Mouse (Mus musculus) fat pad, adult 2 months (tissue): ENCODE measurements around the gene Fam98a.

Source experiments
- DNase-seq: peaks from one replicate; pipeline ENCODE4 v3.0.0-alpha.2; 2011; ENCODE audit warnings: low read depth, low spot score; ENCODE audit errors: extremely low read depth

Fam98a gene

DNA sequence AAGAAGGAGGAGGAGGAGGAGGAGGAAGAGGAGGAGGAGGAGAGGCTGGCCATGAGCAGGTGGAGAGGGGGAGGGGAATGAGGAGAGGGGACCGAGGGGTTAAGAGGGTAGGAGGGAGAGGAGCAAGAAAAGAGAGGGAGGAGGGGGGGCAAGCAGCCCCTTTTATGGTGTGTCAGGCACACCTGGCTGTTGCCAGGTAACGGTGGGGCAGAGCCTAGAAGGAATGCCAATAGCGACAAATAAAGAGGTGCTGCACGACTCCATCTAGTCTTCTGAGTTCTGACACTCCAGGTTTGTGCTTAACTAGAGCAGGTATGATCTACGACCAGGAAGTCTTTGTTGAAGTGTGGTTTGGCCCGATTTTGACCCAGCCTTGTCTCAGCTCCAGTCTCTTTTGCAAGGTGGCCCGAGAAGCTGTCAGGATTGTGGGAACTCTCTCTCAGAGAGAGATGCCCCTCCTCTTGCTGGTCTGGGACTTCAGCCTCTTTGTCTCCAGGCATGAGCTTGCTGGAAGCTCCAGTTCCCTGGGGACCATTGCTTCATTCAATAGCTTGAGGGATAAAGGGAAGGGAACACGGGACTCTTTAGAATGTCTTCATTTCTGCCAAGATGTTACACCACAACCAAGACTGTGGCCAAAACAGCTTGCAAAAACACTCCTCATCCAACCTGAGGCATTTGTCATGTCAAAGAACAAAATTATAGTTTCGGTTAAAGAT lies 29.2 kb downstream of the Fam98a start:
- peak; percentile 96 for DNase-seq

DNA sequence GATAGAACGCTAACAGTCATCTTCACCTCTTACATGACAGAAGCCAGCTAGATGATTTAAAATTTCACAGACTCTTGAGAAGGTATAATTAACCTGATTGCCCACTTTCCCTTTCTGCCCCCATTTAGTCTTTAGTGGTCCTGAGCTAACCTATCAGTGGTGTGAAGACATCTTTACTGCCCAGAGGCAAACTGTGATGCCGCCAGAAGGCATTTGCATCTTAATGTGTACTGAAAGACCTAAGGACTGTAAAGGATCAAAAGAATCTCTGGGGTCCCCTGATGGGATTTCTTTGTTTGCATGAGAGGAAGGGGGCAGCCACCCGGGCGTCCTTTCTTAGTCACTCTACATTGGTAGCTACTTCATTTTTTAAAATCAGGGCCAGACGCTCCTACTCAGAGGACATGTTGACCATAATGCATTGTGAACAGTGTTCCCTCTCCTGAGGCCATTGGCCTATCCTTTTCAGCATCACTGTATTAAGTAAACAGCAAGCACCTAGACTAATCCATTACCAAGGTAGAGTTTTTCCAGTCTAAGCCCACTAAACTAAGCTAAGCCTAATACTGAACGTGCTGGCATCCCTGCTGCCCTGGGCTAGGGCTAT lies 30.4 kb downstream of the Fam98a start:
- no peak for DNase-seq

DNA sequence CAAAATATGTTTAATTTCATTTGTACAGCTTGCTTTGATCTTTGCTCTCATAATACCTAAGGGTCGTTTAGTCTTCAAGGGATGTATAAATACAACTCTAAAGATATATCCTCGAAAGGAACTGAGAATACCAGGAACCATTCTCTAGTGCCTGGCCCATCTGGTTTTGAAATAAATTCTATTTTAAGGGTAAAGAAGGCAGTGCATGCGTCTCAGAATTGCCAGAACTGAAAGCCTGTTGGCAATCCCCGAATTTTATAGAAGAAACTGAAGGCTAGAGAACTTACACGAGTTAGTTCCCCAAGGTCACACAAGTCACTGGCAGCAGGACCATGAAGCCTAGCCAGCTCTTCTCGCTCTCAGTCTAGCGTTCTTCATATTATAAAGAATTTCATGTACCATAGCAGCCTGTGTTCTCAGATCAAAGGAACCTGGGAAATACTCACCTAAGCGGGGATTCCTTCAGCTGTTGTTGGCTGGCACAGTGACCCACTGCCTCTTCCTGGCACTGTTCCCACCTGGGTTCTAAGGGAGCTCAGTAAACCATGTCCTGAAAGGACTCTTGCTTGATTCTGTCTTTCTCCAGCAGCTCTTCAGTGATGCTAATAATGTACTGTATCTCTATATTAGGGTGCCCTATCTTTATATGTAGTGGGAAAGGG lies 32.4 kb downstream of the Fam98a start:
- DNase-seq = no peak

DNA sequence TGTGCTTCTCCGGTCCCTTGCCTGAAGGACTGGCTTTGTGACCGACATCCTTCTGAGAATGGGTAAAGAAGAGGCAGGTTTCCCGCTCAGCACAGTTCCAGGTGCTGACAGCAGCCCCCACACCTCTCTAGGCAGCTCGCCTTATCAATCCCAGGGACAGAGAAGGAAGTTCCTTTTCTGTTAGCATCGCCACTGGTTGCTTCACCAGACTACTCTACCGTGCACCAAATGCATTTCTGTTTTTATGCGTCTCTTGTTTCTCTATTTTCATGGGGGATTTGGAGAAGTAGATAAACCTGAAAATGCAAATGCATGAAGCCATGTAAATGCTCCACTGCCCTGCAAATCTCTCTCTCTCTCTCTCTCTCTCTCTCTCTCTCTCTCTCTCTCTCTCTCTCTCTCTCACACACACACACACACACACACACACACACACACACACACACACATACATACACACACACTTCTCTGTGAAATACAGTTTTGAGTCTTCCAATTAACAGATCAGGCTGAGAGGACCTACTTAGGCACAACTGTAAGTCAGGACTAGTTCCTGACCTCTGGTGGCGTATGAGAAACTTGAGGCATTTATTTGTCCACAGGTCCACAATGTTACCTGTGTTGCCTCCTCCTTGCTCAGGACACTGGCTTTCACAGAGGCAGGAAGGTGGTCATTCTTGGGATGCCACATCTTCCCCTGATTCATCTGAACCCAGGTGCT lies 33.4 kb downstream of the Fam98a start:
- no peak for DNase-seq

DNA sequence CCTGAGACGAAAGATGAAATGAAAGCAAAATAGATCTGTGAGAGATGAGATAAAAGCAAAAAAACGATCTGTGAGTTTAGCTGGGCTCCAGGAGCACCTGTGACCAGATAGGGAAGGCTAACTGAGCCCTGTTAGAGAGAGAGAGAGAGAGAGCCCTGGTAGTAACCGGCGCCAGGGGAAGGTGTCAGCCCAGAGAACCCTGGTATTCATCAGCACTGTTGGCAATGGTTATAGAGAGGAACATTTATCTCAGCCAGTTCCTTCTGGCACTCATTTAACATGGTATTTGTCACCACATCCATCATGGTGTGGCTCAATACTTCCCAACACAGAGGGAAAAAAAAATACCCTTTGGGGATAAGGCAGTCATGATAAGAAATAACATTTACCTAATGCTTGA lies 35.2 kb downstream of the Fam98a start:
- no peak for DNase-seq

DNA sequence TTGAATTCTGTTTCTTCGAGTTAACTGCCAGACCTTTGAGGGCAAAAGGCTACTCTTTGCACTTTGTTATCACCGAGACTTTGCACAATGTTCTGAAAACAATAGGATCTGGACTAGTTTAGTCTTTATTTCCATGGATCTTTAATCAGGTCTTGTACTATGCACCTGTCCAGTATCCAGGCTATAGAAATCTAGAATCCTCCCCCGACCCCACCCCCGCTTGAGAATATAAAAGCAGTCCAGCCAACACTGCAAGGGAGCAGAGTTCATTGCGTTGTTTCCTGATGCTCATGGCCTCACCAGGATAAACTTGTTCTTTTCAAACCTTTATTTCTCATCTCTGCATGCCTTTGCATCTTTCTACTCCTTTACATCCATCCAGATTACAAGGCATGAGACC lies 42.5 kb downstream of the Fam98a start:
- no peak for DNase-seq

DNA sequence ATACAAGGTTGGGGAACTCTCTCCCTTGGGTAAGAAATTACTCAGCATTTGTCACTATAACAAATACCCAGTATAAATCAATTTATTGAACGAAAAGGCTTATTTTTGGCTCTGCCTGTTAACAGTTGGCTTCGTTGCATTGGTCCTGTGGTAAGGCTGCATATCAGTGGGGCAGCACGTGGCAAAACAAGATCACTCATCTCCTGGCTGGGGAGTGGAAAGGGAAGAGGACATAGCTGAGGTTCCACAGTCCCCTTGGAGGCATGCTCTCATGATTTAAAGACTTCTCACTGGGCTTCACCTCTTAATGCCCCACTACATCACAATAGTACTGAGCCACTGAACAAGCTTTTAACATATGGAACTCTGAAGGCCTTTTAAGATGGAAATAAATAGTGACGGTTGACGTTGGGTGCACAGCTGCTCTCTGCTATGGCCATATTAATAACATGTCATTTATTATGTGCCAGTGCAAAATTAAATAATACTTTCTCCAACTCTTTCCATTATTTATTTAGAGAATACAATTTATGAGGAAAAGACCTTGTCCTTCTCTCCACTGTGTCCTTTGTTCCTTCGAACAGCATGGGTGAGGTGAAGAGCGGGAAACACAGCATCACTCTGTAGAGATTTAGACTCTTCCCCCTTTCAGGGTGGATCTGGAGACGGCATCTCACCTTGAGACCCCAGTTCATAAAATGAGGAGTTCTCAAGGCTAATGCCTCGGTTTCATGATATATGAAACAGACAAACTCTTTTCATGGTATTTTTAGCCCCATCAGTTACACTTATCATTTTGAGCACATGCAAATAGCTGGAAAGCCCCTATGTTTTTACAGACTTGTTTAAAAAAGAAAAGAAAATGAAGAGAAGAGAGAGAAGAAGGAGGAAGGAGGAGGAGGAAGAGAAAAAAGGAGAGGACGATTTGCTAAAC lies 44.8 kb downstream of the Fam98a start:
- no peak for DNase-seq

DNA sequence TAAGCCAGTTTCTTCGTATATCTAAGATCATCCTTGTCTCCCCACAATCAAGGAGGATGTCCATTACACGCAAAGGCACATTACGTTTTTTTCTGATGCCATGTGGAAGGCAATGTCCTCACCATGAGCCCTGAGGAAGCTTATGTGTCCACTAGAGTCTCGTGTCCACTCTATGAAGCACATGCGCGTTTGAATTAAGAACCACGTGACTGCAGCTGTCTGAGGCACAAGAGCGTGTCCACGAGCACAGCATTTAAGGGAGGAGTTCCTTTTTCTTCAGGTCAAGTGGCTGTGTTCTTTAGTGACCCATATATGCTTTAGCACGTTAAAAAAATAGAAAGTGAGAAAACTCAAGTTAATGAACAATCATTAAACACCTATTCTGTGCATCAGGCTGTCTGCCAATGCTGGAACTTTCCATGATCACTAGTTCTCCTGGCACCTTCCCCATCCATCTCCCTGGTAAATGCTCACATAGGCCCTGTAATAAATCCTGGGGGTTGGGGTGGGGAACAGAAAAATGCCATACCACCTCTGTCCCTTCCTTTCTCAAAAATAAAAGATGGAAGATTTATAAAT lies 45.6 kb downstream of the Fam98a start:
- DNase-seq = no peak

DNA sequence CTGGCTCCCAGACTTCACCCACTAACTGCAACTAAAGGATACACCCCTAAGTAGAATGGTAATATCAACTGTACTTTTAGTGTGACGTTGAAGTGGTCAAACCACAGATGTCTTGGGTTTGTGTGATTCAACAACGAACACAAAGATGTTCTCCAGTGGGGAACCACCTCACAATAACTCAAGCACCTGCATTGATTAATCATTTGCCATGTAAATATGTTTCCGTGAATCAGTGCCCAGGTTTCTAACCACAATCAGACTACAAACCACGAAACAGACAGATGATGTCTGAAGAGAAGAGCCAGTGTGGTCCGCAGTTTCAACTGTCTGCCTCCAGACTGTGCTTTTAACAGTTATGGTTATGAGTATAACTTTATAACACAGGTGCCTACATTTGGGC lies 46.7 kb downstream of the Fam98a start:
- DNase-seq = no peak

DNA sequence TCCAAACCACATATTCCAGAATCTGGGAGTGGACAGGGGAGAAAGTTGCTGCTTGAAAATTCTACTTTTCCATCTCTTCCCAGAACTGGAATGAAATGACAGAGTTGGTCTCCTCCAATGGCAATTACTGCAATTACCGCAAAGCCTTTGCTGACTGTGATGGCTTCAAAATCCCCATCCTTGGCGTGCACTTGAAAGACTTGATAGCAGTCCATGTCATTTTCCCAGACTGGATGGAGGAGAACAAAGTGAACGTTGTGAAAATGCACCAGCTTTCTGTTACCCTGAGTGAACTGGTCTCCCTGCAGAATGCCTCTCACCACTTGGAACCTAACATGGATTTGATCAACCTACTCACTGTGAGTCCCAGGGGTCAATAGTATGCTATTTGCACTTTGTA lies 48.7 kb downstream of the Fam98a start:
- no peak for DNase-seq

DNA sequence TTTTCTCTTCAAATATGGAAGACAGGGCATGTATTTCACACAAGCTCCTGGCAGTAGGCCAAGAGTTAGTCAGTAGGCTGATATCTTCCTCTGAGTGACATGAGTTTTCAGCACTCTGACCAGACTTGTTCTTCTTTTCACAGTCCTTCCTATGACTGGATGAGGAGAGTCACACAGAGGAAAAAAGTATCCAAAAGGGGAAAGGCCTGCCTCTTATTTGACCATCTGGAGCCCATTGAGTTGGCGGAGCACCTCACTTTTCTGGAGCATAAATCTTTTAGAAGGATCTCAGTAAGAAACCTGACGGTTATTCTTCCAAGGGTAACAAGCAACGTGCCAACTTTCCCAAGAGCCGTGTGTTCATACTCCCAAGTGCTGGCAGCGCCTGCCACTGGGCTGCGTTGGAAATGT lies 53.5 kb downstream of the Fam98a start:
- peak; percentile 96 for DNase-seq

DNA sequence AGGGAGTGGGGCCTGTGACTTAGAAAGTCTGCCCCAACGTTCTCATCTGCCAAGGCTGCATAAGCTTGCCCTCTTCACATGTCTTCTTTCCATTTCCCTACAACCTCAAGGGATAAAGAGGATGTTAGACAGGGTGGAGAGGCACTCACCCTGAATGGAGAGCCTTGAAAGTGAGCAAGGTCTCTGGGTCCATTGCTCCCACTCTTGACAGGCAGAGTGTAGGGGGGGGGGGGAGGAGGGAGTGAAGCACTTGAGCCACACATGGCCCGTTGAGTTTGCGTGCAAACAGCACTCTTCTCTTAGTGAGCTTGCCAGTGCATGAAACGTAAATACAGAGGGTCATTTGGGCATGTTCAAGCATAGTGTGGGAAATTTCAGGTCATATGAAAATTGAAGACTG lies 56.5 kb downstream of the Fam98a start:
- DNase-seq = no peak
